Mouse (Mus musculus) ES-E14 (cell line): ENCODE results near the gene Fmn2.

Experiments
- CHD2 ChIP-seq: IDR thresholded peaks from 2 replicates; pipeline ENCODE4 v1.6.1; 2014; ENCODE audit warnings: mild to moderate bottlenecking, low read depth, low read length, inconsistent platforms
- HCFC1 ChIP-seq: IDR thresholded peaks from 2 replicates; pipeline ENCODE4 v1.6.1; 2012; ENCODE audit warnings: low read length, inconsistent platforms, borderline replicate concordance; ENCODE audit not compliant: insufficient read depth
- MAFK ChIP-seq: IDR thresholded peaks from 2 replicates; pipeline ENCODE4 v1.6.1; 2014; ENCODE audit warnings: mild to moderate bottlenecking, low read depth, low read length, inconsistent platforms; ENCODE audit not compliant: insufficient read depth
- ZNF384 ChIP-seq: IDR thresholded peaks from 2 replicates; pipeline ENCODE4 v1.6.1; 2012; ENCODE audit warnings: low read depth, low read length, inconsistent platforms

DNA sequence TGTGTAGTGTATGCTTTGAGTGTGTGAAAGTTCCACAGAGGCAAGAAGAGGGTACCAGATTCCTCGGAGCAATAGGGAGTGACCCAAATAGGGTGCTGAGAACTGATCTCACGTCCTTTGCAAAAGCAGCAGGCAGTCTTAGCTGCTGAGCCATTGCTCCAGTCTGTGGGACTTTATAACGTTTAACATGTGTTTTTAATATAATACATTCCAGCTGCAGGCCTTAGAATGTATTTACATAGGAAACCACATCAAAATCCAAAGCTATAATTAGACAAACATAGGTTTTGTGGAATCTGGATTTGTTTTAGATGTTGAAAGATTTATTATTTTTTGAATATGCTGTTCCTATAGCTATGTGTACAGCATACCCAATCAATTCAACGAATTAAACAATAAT is 115.7 kb downstream of the Fmn2 start:
- no peak for TF ChIP-seq CHD2
- TF ChIP-seq MAFK, result no peak
- no peak for TF ChIP-seq ZNF384
- TF ChIP-seq HCFC1, result no peak
